Mouse (Mus musculus) heart, embryonic 10.5 days (tissue): ENCODE data around the gene Zfp931. TPM values are rescaled to one million over a fixed set of nuclear protein-coding genes. Genes with fewer than 3 reads are reported as not detected.
"Not testable (repeated sequence)": the region's sequence is repeated elsewhere in the genome, so short reads cannot be mapped to it uniquely, and the experiment has no call there.

ENCODE experiments used
- DNase-seq: peaks from one replicate; pipeline ENCODE4 v3.0.0-alpha.2; 2017; ENCODE audit warnings: low spot score
- H3K27ac ChIP-seq: fragments of 300-500 bp; sonication (generic); 2 replicates; pipeline ENCODE4 v1.5.1; 2016; ENCODE audit warnings: mild to moderate bottlenecking
- H3K27me3 ChIP-seq: fragments of 300-500 bp; sonication (generic); 2 replicates; pipeline ENCODE4 v1.6.1; 2016; ENCODE audit warnings: mild to moderate bottlenecking; ENCODE audit not compliant: poor library complexity, insufficient read depth, severe bottlenecking
- H3K36me3 ChIP-seq: fragments of 300-500 bp; sonication (generic); 2 replicates; pipeline ENCODE4 v1.6.1; 2016; ENCODE audit warnings: mild to moderate bottlenecking, moderate library complexity
- H3K4me1 ChIP-seq: fragments of 300-500 bp; sonication (generic); 2 replicates; pipeline ENCODE4 v1.6.1; 2016; ENCODE audit warnings: mild to moderate bottlenecking
- H3K4me3 ChIP-seq: fragments of 300-500 bp; sonication (generic); 2 replicates; pipeline ENCODE4 v1.5.1; 2016; ENCODE audit warnings: mild to moderate bottlenecking, moderate library complexity
- H3K9me3 ChIP-seq: fragments of 300-500 bp; sonication (generic); 2 replicates; pipeline ENCODE4 v1.6.1; 2016; ENCODE audit warnings: mild to moderate bottlenecking, moderate library complexity
- WGBS: fragments of 180-500 bp; shearing (Covaris S2); methylation state at CpG from one replicate; pipeline ENCODE4 v1.1.7; 2016; 5-methylcytosine and 5-hydroxymethylcytosine counted together
- polyA plus RNA-seq: library from polyadenylated mRNA; unstranded; fragments of >200 nt; fragmentation: Nextera tagmentation; extraction: Ambion mirVana; gene quantifications from 2 replicates; pipeline ENCODE4 v1.2.1, GENCODE M21; 2016

The Zfp931 gene
- polyA plus RNA-seq, 1 experiment from 2014 or later: 15.8 TPM

DNA sequence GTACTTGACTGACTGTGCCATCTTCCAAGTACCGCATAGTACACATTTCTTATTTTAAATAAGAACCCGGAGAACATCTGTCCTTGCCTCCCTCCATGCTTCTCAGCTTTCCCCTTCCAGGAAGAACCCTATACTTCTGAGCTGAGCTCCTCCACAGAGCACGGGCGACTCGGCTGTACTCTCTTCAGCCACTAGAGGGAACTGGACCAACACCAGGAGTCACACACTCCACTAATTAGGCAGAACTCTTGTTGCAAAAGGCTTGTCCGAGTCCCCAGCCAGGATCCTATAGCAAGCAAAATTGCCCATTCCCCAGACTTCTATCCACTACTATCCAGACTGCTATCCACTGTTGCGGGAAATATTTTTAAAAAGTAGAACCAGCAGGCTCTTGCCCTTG, 23.7 kb upstream of the Zfp931 start:
- H3K36me3 ChIP-seq: no peaks in the 10 kb centered on the region
- no peaks in the 10 kb centered on the region; the same call in 1 of the 2 replicates for H3K27me3 ChIP-seq
- WGBS: 11% methylated on average over 7 of the region's 7 CpGs
- H3K9me3 ChIP-seq: no peaks in the 10 kb centered on the region
- H3K27ac ChIP-seq: no peak overlapping the region
- no peak overlapping the region for H3K4me3 ChIP-seq
- DNase-seq: peak; percentile 85
- H3K4me1 ChIP-seq: no peaks in the 10 kb centered on the region

DNA sequence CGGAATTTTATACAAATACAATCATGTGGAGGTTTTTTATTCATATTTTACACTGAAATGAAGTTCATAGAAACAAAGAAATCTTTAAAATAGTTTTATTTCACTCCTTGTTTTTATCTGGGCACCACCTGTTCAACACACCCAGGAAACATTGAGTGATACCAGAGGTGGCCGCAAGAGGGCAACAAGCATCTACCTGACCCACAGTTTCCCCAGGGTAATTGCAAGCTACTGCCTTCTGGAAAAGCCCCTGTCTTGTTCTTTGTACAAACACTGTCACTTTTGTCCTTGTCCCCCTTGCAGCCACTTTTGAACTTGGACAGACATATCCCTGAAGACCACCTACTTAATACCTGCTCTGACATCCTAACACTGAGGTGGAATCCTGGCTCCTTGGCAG, 19.7 kb upstream of the Zfp931 start:
- DNase-seq: no peak
- Histone ChIP-seq H3K27me3 (no peaks in the 10 kb centered on the region; the same call in 1 of the 2 replicates), H3K27ac (no peak overlapping the region), H3K4me1 (no peaks in the 10 kb centered on the region), H3K4me3 (no peak overlapping the region), H3K9me3 (no peaks in the 10 kb centered on the region), H3K36me3 (no peaks in the 10 kb centered on the region)
- WGBS: 7% methylated on average over 2 of the region's 2 CpGs

DNA sequence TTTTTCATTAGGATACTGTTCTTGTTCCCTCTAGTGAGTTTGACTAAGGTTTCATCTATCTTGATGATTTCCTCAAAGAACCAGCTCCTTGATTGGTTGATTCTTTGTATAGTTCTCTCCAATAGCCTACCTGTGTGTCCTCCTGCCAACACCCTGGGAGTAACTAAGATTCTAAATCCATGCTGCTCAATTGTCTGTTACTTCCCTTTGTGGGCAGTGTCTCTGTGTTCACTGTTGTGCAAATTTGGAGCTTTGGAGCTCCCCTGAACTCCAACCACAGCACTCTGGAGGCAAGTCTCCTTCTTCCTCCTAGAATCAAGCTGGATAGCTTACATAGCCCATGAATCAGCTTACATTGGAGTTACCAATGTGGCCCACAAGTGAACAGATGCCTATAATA, 11.3 kb upstream of the Zfp931 start:
- no peaks in the 10 kb centered on the region for H3K9me3 ChIP-seq
- H3K4me3 ChIP-seq: no peak overlapping the region
- H3K27me3 ChIP-seq: no peaks in the 10 kb centered on the region
- no peaks in the 10 kb centered on the region for H3K36me3 ChIP-seq
- H3K4me1 ChIP-seq: no peaks in the 10 kb centered on the region
- no peak for DNase-seq
- no peak overlapping the region for H3K27ac ChIP-seq

- no peak for DNase-seq
- H3K36me3 ChIP-seq: peaks cover 9% of the 10 kb centered on the region
- no peak overlapping the region for H3K27ac ChIP-seq
- WGBS: 6% methylated on average over 1 of the region's 1 CpGs
- H3K27me3 ChIP-seq: no peaks in the 10 kb centered on the region
- H3K4me1 ChIP-seq: no peaks in the 10 kb centered on the region
- H3K9me3 ChIP-seq: no peaks in the 10 kb centered on the region
- no peak overlapping the region for H3K4me3 ChIP-seq
Measured at GRCm38 (mm10) chr2:178058195-178058594, 20.1 kb downstream of the Zfp931 start.

GRCm38 (mm10) chr2:178027601-178028000, 50.7 kb downstream of the Zfp931 start:
- 92% methylated on average over 3 of the region's 3 CpGs for WGBS
- not testable (repeated sequence) for DNase-seq, H3K27ac ChIP-seq, H3K36me3 ChIP-seq, H3K4me3 ChIP-seq, H3K27me3 ChIP-seq, H3K4me1 ChIP-seq, H3K9me3 ChIP-seq

DNA sequence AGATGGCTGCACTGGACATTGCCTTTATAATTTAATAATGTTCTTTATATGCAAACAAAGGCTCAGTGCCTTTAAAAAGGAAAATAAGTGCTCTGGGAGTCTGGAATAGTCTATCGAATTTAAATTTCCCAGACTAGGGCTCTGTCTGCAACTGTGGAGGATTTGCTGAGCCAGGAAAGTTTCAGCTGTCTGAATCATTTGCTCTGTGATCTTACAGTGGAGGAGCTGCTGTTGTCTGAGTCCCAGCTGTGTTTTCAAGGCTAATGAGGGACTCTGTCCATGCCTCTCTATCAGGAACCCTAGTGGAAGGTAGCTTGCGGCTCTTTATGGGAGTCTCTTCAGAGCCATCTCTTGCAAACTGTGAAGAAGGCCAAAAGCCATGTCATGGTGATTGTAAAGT, 54.4 kb downstream of the Zfp931 start:
- not testable (repeated sequence) for H3K36me3 ChIP-seq, H3K27ac ChIP-seq, H3K9me3 ChIP-seq, H3K4me1 ChIP-seq, H3K27me3 ChIP-seq, DNase-seq
- WGBS: 24% methylated on average over 2 of the region's 2 CpGs
- peak overlapping the region; percentile 69 for H3K4me3 ChIP-seq

DNA sequence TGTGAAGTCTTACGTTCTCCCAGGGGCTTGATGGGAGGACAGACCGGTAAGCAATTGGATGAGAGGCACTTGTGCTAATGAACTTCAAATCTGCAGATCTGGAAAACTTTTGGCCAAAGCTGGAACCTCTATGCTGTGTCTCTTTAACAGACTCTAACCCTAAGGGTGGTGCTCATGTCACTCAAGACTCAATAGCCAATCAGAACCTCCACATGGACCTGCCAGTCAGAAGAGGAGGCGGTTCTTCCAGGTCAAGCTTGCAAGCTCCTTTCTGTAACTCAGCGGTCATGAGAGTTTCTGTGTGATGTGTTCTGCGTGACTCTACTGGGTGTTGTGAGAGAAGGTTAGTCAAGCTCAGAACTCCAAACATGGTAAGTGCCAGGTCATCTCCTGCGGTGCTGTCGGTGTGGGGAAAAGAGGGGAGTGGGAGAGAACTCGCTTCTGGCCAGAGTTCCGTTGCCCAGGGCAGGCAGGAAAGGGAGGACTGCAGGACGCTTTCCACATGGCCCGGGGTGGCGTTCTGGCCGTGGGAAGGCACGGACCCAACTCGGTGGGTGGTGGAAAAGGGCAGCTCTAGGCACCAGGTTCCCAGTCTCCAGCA, 55.2 kb downstream of the Zfp931 start, which contains the start of gene Zfp971:
Zfp971 (plus strand) TSS at position 274 of the 601 bp plus-strand sequence.
- WGBS: 1% methylated on average over 15 of the region's 15 CpGs
- DNase-seq: peak; percentile 68
- not testable (repeated sequence) for H3K36me3 ChIP-seq

DNA sequence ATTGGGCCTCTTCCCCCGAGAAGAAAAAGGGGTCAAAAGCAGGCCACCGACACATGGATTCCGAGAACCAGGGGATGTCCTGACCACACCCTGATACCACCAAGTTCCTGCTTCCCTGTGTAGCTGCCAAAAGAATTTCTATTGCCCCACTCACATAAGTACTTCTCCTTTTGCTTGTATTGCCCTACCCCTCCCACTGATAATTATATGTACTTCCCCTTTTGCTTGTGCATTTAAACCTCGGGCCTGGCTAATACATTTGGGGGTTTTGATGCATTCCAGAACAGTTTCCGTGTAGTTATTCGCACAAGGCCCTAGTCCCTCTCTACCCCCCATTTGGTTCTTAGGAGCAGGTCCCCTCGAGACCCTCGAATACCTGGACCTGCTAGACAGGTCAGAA, 57.5 kb downstream of the Zfp931 start:
- not testable (repeated sequence) for H3K9me3 ChIP-seq, H3K4me3 ChIP-seq, H3K27ac ChIP-seq, DNase-seq, H3K4me1 ChIP-seq, H3K27me3 ChIP-seq, H3K36me3 ChIP-seq
- WGBS: 74% methylated on average over 8 of the region's 8 CpGs

More for the DNA sequence above, 55.2 kb downstream of the Zfp931 start, which contains the start of gene Zfp971:
- not testable (repeated sequence) for H3K4me1 ChIP-seq, H3K9me3 ChIP-seq, H3K27me3 ChIP-seq
- Histone ChIP-seq H3K4me3 (peak within 1 kb of the TSS; percentile 69), H3K27ac (peak within 1 kb of the TSS; percentile 59)

DNA sequence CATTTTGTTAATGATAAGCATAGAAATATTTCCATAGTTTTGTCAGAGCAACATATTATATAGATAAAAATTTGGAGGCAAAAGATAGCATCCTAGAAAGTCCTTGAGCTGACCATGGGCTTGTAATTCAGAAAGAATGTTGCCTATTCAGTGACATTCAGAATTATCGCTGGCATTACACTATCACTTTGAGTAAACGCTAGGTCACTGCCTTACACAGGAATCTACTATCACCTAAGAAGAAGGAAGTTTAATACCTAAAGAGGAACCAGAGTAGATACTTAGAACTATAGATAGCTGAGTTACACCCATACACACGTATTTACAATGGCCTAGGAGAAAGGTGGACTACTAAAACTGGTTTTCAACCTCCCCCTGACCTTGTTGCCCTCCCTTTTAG, 58.8 kb downstream of the Zfp931 start:
- 79% methylated on average over 3 of the region's 3 CpGs for WGBS
- H3K4me3 ChIP-seq, H3K27me3 ChIP-seq, H3K36me3 ChIP-seq, H3K4me1 ChIP-seq, DNase-seq, H3K9me3 ChIP-seq, H3K27ac ChIP-seq: not testable (repeated sequence)

Other genes starting within 250 kb of the Zfp931 start
- gene Gm14325, start 238.1 kb downstream of the Zfp931 start, polyA plus RNA-seq: 34.4 and 37.3 TPM in 2 replicates
- 4.5 and 5.3 TPM in 2 replicates for gene Gm14327, start 181.4 kb downstream of the Zfp931 start, polyA plus RNA-seq
- gene Zfp972, start 152.9 kb downstream of the Zfp931 start, polyA plus RNA-seq: 0.47 and 0.50 TPM in 2 replicates
- gene Gm14326, start 121.2 kb downstream of the Zfp931 start, polyA plus RNA-seq: 19.8 and 24.4 TPM in 2 replicates
- gene Zfp971, start 55.2 kb downstream of the Zfp931 start, polyA plus RNA-seq: 17.0 and 19.9 TPM in 2 replicates
- 10.8 and 14.0 TPM in 2 replicates for gene Phactr3, start 40.5 kb upstream of the Zfp931 start, polyA plus RNA-seq